19 mouse cellular contexts compared by ENCODE assay signal in genomic region chr14:110472743-110473142, GRCm38 (mm10).
DNase-seq lines count a peak whose midpoint lies in the region; ATAC-seq and TF ChIP-seq lines count a peak whose summit lies in the region.
"Had no signal": no experiment of that assay in that cellular context is flagged by ENCODE, and none has a peak within 500 bp of the region (broad histone marks: within the 10 kb centered on the region; RNA-seq: fewer than 3 reads in every experiment).

No protein-coding gene starts in this region.

- 80% methylated on average over 3 of the region's 3 CpGs for WGBS in intestine, embryonic 14.5 days
- 67% methylated on average over 3 of the region's 3 CpGs for WGBS in intestine, embryonic 16.5 days
- 16% methylated on average over 3 of the region's 3 CpGs for WGBS in midbrain, embryonic 13.5 days
- whole genome bisulfite sequencing in midbrain, embryonic 14.5 days = 11% methylated on average over 3 of the region's 3 CpGs
- WGBS in hindbrain, embryonic 12.5 days = 18% methylated on average over 3 of the region's 3 CpGs

- H3K9ac ChIP-seq in intestine, embryonic 14.5 days (ENCODE audit: low read length) = no peak overlapping the region
- H3K9ac ChIP-seq in intestine, embryonic 16.5 days (ENCODE audit: low read depth, low read length) = no peak overlapping the region
- H3K9ac ChIP-seq in midbrain, embryonic 13.5 days (replicated peaks) = no peak overlapping the region
- no peak overlapping the region for H3K9ac ChIP-seq in midbrain, embryonic 14.5 days (replicated peaks; ENCODE audit: low read length)
- H3K9ac ChIP-seq in hindbrain, embryonic 12.5 days = no peak overlapping the region
- H3K9ac ChIP-seq: forebrain, embryonic 15.5 days; intestine, embryonic 15.5 days; kidney, embryonic 15.5 days; limb, embryonic 15.5 days had no signal

- no peak for DNase-seq in intestine, embryonic 14.5 days (ENCODE audit: low spot score)
- DNase-seq in midbrain, embryonic 14.5 days = no peak
- no peak for DNase-seq in layer of hippocampus, adult 2 months (ENCODE audit: low spot score in 2 of 2)
- DNase-seq in layer of hippocampus, postnatal 25 days (ENCODE audit: extremely low spot score in 1 of 2, low spot score in 1 of 2) = no peak
- DNase-seq: B cell, adult 2 months; cerebellum, adult 9-10 months; gastrocnemius, postnatal 25 days; heart, adult 2 months; heart, postnatal 36 days; layer of hippocampus, postnatal 36 days; right cerebral cortex, adult 18-20 months had no signal

- TF ChIP-seq CTCF in layer of hippocampus, adult 2 months (conservative IDR thresholded peaks at IDR 0.05) = no peak

- H3K4me3 ChIP-seq in intestine, embryonic 14.5 days (ENCODE audit: low read depth, low read length) = no peak overlapping the region
- H3K4me3 ChIP-seq in intestine, embryonic 16.5 days (ENCODE audit: low read length) = no peak overlapping the region
- no peak overlapping the region for H3K4me3 ChIP-seq in midbrain, embryonic 13.5 days (replicated peaks)
- no peak overlapping the region for H3K4me3 ChIP-seq in midbrain, embryonic 14.5 days (replicated peaks; ENCODE audit: low read depth, low read length)
- H3K4me3 ChIP-seq in hindbrain, embryonic 12.5 days = no peak overlapping the region
- H3K4me3 ChIP-seq in layer of hippocampus, adult 2 months = no peak overlapping the region
- H3K4me3 ChIP-seq: forebrain, embryonic 15.5 days; heart, adult 2 months; intestine, embryonic 15.5 days; kidney, embryonic 15.5 days; limb, embryonic 15.5 days had no signal

- no peak overlapping the region for H3K4me2 ChIP-seq in intestine, embryonic 14.5 days (ENCODE audit: low read length)
- H3K4me2 ChIP-seq in intestine, embryonic 16.5 days (ENCODE audit: low read depth, low read length) = no peak overlapping the region
- H3K4me2 ChIP-seq in midbrain, embryonic 13.5 days (replicated peaks) = no peak overlapping the region
- no peak overlapping the region for H3K4me2 ChIP-seq in midbrain, embryonic 14.5 days (ENCODE audit: low read length)
- H3K4me2 ChIP-seq in hindbrain, embryonic 12.5 days (replicated peaks) = no peak overlapping the region
- H3K4me2 ChIP-seq: forebrain, embryonic 15.5 days; intestine, embryonic 15.5 days; kidney, embryonic 15.5 days; limb, embryonic 15.5 days had no signal

- no peaks in the 10 kb centered on the region for H3K4me1 ChIP-seq in intestine, embryonic 14.5 days (replicated peaks; ENCODE audit: control insufficient read depth, insufficient read depth, low read length)
- no peaks in the 10 kb centered on the region for H3K4me1 ChIP-seq in intestine, embryonic 16.5 days (ENCODE audit: control insufficient read depth, insufficient read depth, low read length)
- H3K4me1 ChIP-seq in midbrain, embryonic 13.5 days (replicated peaks) = 0 out of 2 replicates have a peak, but pooled peaks cover 2% of the 10 kb centered on the region
- H3K4me1 ChIP-seq in midbrain, embryonic 14.5 days (ENCODE audit: control insufficient read depth, insufficient read depth, low read length) = peaks cover 7% of the 10 kb centered on the region; the same call in 1 of the 2 replicates
- peaks cover 9% of the 10 kb centered on the region for H3K4me1 ChIP-seq in hindbrain, embryonic 12.5 days
- H3K4me1 ChIP-seq: intestine, embryonic 15.5 days; kidney, embryonic 15.5 days; limb, embryonic 15.5 days had no signal

- no peaks in the 10 kb centered on the region for H3K27me3 ChIP-seq in intestine, embryonic 14.5 days (replicated peaks; ENCODE audit: control insufficient read depth, insufficient read depth, low read length)
- no peaks in the 10 kb centered on the region for H3K27me3 ChIP-seq in intestine, embryonic 16.5 days (replicated peaks; ENCODE audit: control insufficient read depth, insufficient read depth, low read length)
- H3K27me3 ChIP-seq in midbrain, embryonic 13.5 days = no peaks in the 10 kb centered on the region
- H3K27me3 ChIP-seq in midbrain, embryonic 14.5 days (ENCODE audit: control insufficient read depth, insufficient read depth, low read length) = no peaks in the 10 kb centered on the region
- no peaks in the 10 kb centered on the region for H3K27me3 ChIP-seq in hindbrain, embryonic 12.5 days
- H3K27me3 ChIP-seq: forebrain, embryonic 15.5 days; intestine, embryonic 15.5 days; kidney, embryonic 15.5 days; limb, embryonic 15.5 days had no signal

- H3K36me3 ChIP-seq in intestine, embryonic 14.5 days (ENCODE audit: control insufficient read depth, insufficient read depth, low read length) = no peaks in the 10 kb centered on the region
- H3K36me3 ChIP-seq in intestine, embryonic 16.5 days (ENCODE audit: control insufficient read depth, insufficient read depth, low read length) = no peaks in the 10 kb centered on the region
- no peaks in the 10 kb centered on the region for H3K36me3 ChIP-seq in midbrain, embryonic 13.5 days
- no peaks in the 10 kb centered on the region for H3K36me3 ChIP-seq in midbrain, embryonic 14.5 days (ENCODE audit: control insufficient read depth, insufficient read depth, low read length)
- H3K36me3 ChIP-seq in hindbrain, embryonic 12.5 days = no peaks in the 10 kb centered on the region
- H3K36me3 ChIP-seq: forebrain, embryonic 15.5 days; intestine, embryonic 15.5 days; kidney, embryonic 15.5 days; limb, embryonic 15.5 days had no signal

- H3K9me3 ChIP-seq in intestine, embryonic 14.5 days (ENCODE audit: control insufficient read depth, low read length) = no peaks in the 10 kb centered on the region
- H3K9me3 ChIP-seq in intestine, embryonic 16.5 days (ENCODE audit: control insufficient read depth, low read length) = no peaks in the 10 kb centered on the region
- H3K9me3 ChIP-seq in midbrain, embryonic 13.5 days = no peaks in the 10 kb centered on the region
- no peaks in the 10 kb centered on the region for H3K9me3 ChIP-seq in midbrain, embryonic 14.5 days (ENCODE audit: control insufficient read depth, low read length)
- no peaks in the 10 kb centered on the region for H3K9me3 ChIP-seq in hindbrain, embryonic 12.5 days (replicated peaks)
- H3K9me3 ChIP-seq: forebrain, embryonic 15.5 days; intestine, embryonic 15.5 days; kidney, embryonic 15.5 days; limb, embryonic 15.5 days had no signal

- no peak overlapping the region for H3K27ac ChIP-seq in intestine, embryonic 14.5 days (ENCODE audit: low read depth)
- no peak overlapping the region for H3K27ac ChIP-seq in intestine, embryonic 16.5 days (ENCODE audit: low read length)
- no peak overlapping the region for H3K27ac ChIP-seq in midbrain, embryonic 13.5 days
- no peak overlapping the region for H3K27ac ChIP-seq in midbrain, embryonic 14.5 days (replicated peaks; ENCODE audit: low read depth, low read length)
- H3K27ac ChIP-seq in hindbrain, embryonic 12.5 days = no peak overlapping the region
- no peak overlapping the region for H3K27ac ChIP-seq in layer of hippocampus, adult 2 months
- H3K27ac ChIP-seq: forebrain, embryonic 15.5 days; heart, adult 2 months; intestine, embryonic 15.5 days; kidney, embryonic 15.5 days; limb, embryonic 15.5 days; macrophage had no signal

- 0 out of 2 replicates have a peak, but pooled peaks have one; percentile 60 for ATAC-seq in intestine, embryonic 14.5 days (replicated peaks; ENCODE audit: low FRiP score, low TSS enrichment, low read depth)
- ATAC-seq in intestine, embryonic 16.5 days = no peak
- peak; percentile 60; the same call in 1 of the 2 replicates for ATAC-seq in midbrain, embryonic 13.5 days
- no peak for ATAC-seq in midbrain, embryonic 14.5 days (ENCODE audit: low FRiP score, low TSS enrichment)
- peak; percentile 59 for ATAC-seq in hindbrain, embryonic 12.5 days (ENCODE audit: low FRiP score)
- ATAC-seq: forebrain, embryonic 15.5 days; intestine, embryonic 15.5 days had no signal

Comparison
In these comparisons a context has a peak if more than half of its experiments do, and no peak if none do; other contexts are left out.
1. ATAC-seq: peak in intestine, embryonic 14.5 days (single experiment), midbrain, embryonic 13.5 days (single experiment) and hindbrain, embryonic 12.5 days (single experiment); none in intestine, embryonic 16.5 days (single experiment) and midbrain, embryonic 14.5 days (single experiment).